Mouse (Mus musculus): Measurements from ENCODE around the gene Ly6g6f.

Gene Ly6g6f

GRCm38 (mm10) chr17:35077786-35078233 is 7.6 kb downstream of the Ly6g6f start, which contains the start of gene Ly6g6d:
TSS of gene Ly6g6d (minus strand) at chr17:35078065.
- DNase-seq (ENCODE audit: low spot score): peak; percentile 75

- no peak for DNase-seq (ENCODE audit: low spot score)
Observed at GRCm38 (mm10) chr17:35077285-35077684, 8.1 kb downstream of the Ly6g6f start.

- DNase-seq (ENCODE audit: low spot score): peak; percentile 35
Observed at GRCm38 (mm10) chr17:35076507-35077176, 8.8 kb downstream of the Ly6g6f start, which contains the start of gene Ly6g6e. TSS of gene Ly6g6e (plus strand) at chr17:35076902.

- no peak for DNase-seq (ENCODE audit: low spot score)
Observed at GRCm38 (mm10) chr17:35074097-35074496, 11.3 kb downstream of the Ly6g6f start.

- DNase-seq (ENCODE audit: low spot score): no peak
Observed at GRCm38 (mm10) chr17:35071454-35071853, 14.0 kb downstream of the Ly6g6f start.

- no peak for DNase-seq (ENCODE audit: low spot score)
Observed at GRCm38 (mm10) chr17:35070556-35071229, 14.7 kb downstream of the Ly6g6f start.

GRCm38 (mm10) chr17:35068213-35068914 is 17.0 kb downstream of the Ly6g6f start:
- DNase-seq (ENCODE audit: low spot score): no peak

GRCm38 (mm10) chr17:35066084-35066483 is 19.3 kb downstream of the Ly6g6f start, which contains the start of gene Mpig6b:
TSS of gene Mpig6b (minus strand) at chr17:35066184.
- DNase-seq (ENCODE audit: low spot score): no peak

- DNase-seq (ENCODE audit: low spot score): peak; percentile 81
Observed at GRCm38 (mm10) chr17:35064951-35065947, 20.2 kb downstream of the Ly6g6f start, which contains the start of gene Ly6g6c. TSS of gene Ly6g6c (plus strand) at chr17:35065388.

- no peak for DNase-seq (ENCODE audit: low spot score)
Observed at GRCm38 (mm10) chr17:35064378-35064877, 21.0 kb downstream of the Ly6g6f start.

- DNase-seq (ENCODE audit: low spot score): no peak
Observed at GRCm38 (mm10) chr17:35063466-35063865, 21.9 kb downstream of the Ly6g6f start.

GRCm38 (mm10) chr17:35061299-35061698 is 24.1 kb downstream of the Ly6g6f start:
- DNase-seq (ENCODE audit: low spot score): no peak

GRCm38 (mm10) chr17:35060737-35061297 is 24.6 kb downstream of the Ly6g6f start:
- peak; percentile 51 for DNase-seq (ENCODE audit: low spot score)

- DNase-seq (ENCODE audit: low spot score): no peak
Observed at GRCm38 (mm10) chr17:35060071-35060470, 25.3 kb downstream of the Ly6g6f start.

- peak; percentile 98 for DNase-seq (ENCODE audit: low spot score)
Observed at GRCm38 (mm10) chr17:35058911-35059892, 26.2 kb downstream of the Ly6g6f start, which contains the start of gene Ddah2. TSS of gene Ddah2 (plus strand) at chr17:35059035.

GRCm38 (mm10) chr17:35058316-35058715 is 27.1 kb downstream of the Ly6g6f start:
- no peak for DNase-seq (ENCODE audit: low spot score)

- DNase-seq (ENCODE audit: low spot score): no peak
Observed at GRCm38 (mm10) chr17:35057090-35057489, 28.3 kb downstream of the Ly6g6f start.

GRCm38 (mm10) chr17:35055691-35056495 is 29.5 kb downstream of the Ly6g6f start:
- no peak for DNase-seq (ENCODE audit: low spot score)
